Mouse (Mus musculus): Measurements from ENCODE around the gene Klhdc9. TPM values are rescaled to one million over a fixed set of nuclear protein-coding genes. Genes with fewer than 3 reads are reported as not detected.
"Not testable (repeated sequence)": the region's sequence is repeated elsewhere in the genome, so short reads cannot be mapped to it uniquely, and the experiment has no call there.

Klhdc9 gene
- polyA plus RNA-seq, 1 experiment from 2014 or later: 2.2 TPM

GRCm38 (mm10) chr1:171328839-171329432 is 31.7 kb downstream of the Klhdc9 start, which contains the start of gene Dedd:
Dedd (plus strand) TSS chr1:171329145.
- WGBS: under 1% methylated on average over 39 of the region's 48 CpGs

DNA sequence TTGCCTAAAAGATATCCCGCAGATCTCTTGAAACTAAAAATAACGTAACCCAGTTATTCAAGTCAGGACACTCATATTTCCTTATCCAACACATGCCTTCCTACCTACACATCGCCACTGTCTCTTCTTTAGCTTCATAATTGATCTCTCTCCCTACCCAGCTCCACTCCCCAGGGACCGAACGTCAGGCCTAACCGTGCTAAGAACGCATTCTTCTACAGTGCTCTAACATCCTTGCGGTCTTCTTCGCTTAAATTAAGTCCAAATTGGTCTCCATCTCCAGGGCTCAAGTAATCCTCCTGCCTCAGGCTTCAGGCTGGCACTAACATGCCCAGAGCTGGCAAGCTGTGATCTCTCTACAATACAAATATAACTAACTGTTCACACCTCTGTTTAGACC is 32.4 kb downstream of the Klhdc9 start:
- Histone ChIP-seq H3K4me2 (replicated peaks; ENCODE audit: low read depth, low read length) (peak overlapping the region; percentile 76), H3K4me1 (ENCODE audit: control insufficient read depth, insufficient read depth, low read length) (peaks cover 21% of the 10 kb centered on the region), H3K27me3 (ENCODE audit: control insufficient read depth, insufficient read depth, low read length) (no peaks in the 10 kb centered on the region), H3K4me3 (ENCODE audit: low read length) (peak overlapping the region; percentile 87), H3K36me3 (ENCODE audit: control insufficient read depth, insufficient read depth, low read length) (peaks cover 4% of the 10 kb centered on the region), H3K27ac (ENCODE audit: low read depth, low read length) (peak overlapping the region; percentile 99; the same call in 1 of the 2 replicates), H3K9ac (ENCODE audit: low read depth, low read length) (peak overlapping the region; percentile 93; the same call in 1 of the 2 replicates), H3K9me3 (ENCODE audit: control insufficient read depth, low read length) (no peaks in the 10 kb centered on the region)
- 30% methylated on average over 9 of the region's 9 CpGs for WGBS
- no peak for ATAC-seq (ENCODE audit: low FRiP score, low TSS enrichment)

More at GRCm38 (mm10) chr1:171328839-171329432, 31.7 kb downstream of the Klhdc9 start, which contains the start of gene Dedd:
- H3K36me3 ChIP-seq (ENCODE audit: control insufficient read depth, insufficient read depth, low read length): peaks cover 8% of the 10 kb centered on the region
- ATAC-seq (ENCODE audit: low FRiP score, low TSS enrichment): peak; percentile 92
- no peaks in the 10 kb centered on the region for H3K9me3 ChIP-seq (ENCODE audit: control insufficient read depth, low read length)
- peak within 1 kb of the TSS; percentile 76 for H3K4me2 ChIP-seq (replicated peaks; ENCODE audit: low read depth, low read length)
- peak within 1 kb of the TSS; percentile 93 for H3K9ac ChIP-seq (ENCODE audit: low read depth, low read length)
- H3K4me3 ChIP-seq (ENCODE audit: low read length): peak within 1 kb of the TSS; percentile 87
- H3K27me3 ChIP-seq (ENCODE audit: control insufficient read depth, insufficient read depth, low read length): no peaks in the 10 kb centered on the region
- peak within 1 kb of the TSS; percentile 99 for H3K27ac ChIP-seq (ENCODE audit: low read depth, low read length)
- peaks cover 21% of the 10 kb centered on the region for H3K4me1 ChIP-seq (ENCODE audit: control insufficient read depth, insufficient read depth, low read length)

GRCm38 (mm10) chr1:171326588-171326987 is 34.0 kb downstream of the Klhdc9 start:
- H3K4me1 ChIP-seq (ENCODE audit: control insufficient read depth, insufficient read depth, low read length): peaks cover 21% of the 10 kb centered on the region
- H3K9ac ChIP-seq (ENCODE audit: low read depth, low read length); H3K4me2 ChIP-seq (replicated peaks; ENCODE audit: low read depth, low read length); ATAC-seq (ENCODE audit: low FRiP score, low TSS enrichment); H3K4me3 ChIP-seq (ENCODE audit: low read length); H3K36me3 ChIP-seq (ENCODE audit: control insufficient read depth, insufficient read depth, low read length); H3K27me3 ChIP-seq (ENCODE audit: control insufficient read depth, insufficient read depth, low read length); H3K27ac ChIP-seq (ENCODE audit: low read depth, low read length); H3K9me3 ChIP-seq (ENCODE audit: control insufficient read depth, low read length): not testable (repeated sequence)
- 84% methylated on average over 4 of the region's 4 CpGs for WGBS

DNA sequence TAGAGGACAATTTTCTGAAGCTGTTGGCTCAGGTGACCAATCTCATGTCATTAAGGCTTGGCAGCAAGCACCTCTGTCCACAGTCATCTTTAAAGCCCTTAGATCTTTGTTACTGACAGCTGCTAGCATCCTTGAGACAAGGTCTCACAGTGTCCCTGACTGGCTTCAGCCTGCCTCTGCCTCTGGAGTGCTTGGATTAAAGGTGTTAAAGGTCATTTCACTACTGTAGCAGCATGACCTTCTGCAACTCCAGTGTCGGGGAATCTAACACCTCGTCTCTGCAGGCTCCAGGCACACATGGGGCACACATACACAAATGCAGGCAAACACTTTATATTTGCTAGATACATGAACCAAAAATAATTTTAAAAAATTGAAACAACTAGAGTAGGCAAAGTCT is 35.0 kb downstream of the Klhdc9 start:
- WGBS: 60% methylated on average over 2 of the region's 2 CpGs
- ATAC-seq (ENCODE audit: low FRiP score, low TSS enrichment): no peak
- peaks cover 13% of the 10 kb centered on the region for H3K4me1 ChIP-seq (ENCODE audit: control insufficient read depth, insufficient read depth, low read length)

DNA sequence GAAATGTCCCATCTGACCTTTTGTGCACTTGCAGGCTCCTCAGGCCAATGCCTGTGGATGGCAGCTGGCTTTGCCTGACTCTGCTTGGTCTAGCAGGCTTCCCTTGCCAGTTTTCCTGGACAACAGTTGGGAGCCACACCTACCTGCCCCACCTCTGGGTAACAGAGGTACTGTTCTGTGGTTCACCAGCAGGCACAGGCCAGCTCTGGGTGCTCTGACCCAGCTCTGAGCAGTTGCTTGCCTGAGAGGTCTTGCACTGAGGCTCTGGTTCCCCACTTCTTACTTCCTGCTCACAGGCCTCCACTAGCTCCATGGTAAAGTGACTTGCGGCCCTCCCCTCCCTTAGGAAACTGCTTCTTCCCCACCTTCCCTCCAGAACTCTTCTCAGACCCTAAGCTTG is 38.6 kb downstream of the Klhdc9 start:
- ATAC-seq (ENCODE audit: low FRiP score, low TSS enrichment): peak; percentile 18; the same call in 1 of the 2 replicates
- H3K27me3 ChIP-seq (ENCODE audit: control insufficient read depth, insufficient read depth, low read length): no peaks in the 10 kb centered on the region
- no peak overlapping the region for H3K9ac ChIP-seq (ENCODE audit: low read depth, low read length)
- H3K36me3 ChIP-seq (ENCODE audit: control insufficient read depth, insufficient read depth, low read length): no peaks in the 10 kb centered on the region
- no peaks in the 10 kb centered on the region for H3K9me3 ChIP-seq (ENCODE audit: control insufficient read depth, low read length)
- H3K4me3 ChIP-seq (ENCODE audit: low read length): no peak overlapping the region
- H3K4me1 ChIP-seq (ENCODE audit: control insufficient read depth, insufficient read depth, low read length): no peaks in the 10 kb centered on the region
- 65% methylated on average over 1 of the region's 1 CpGs for WGBS
- no peak overlapping the region for H3K4me2 ChIP-seq (replicated peaks; ENCODE audit: low read depth, low read length)
- H3K27ac ChIP-seq (ENCODE audit: low read depth, low read length): no peak overlapping the region

More for the DNA sequence above, 35.0 kb downstream of the Klhdc9 start:
- Histone ChIP-seq H3K27me3 (ENCODE audit: control insufficient read depth, insufficient read depth, low read length) (no peaks in the 10 kb centered on the region), H3K4me2 (replicated peaks; ENCODE audit: low read depth, low read length) (no peak overlapping the region), H3K9me3 (ENCODE audit: control insufficient read depth, low read length) (no peaks in the 10 kb centered on the region), H3K36me3 (ENCODE audit: control insufficient read depth, insufficient read depth, low read length) (no peaks in the 10 kb centered on the region), H3K4me3 (ENCODE audit: low read length) (no peak overlapping the region), H3K9ac (ENCODE audit: low read depth, low read length) (no peak overlapping the region), H3K27ac (ENCODE audit: low read depth, low read length) (no peak overlapping the region)

- H3K4me1 ChIP-seq (ENCODE audit: control insufficient read depth, insufficient read depth, low read length): no peaks in the 10 kb centered on the region
- H3K27me3 ChIP-seq (ENCODE audit: control insufficient read depth, insufficient read depth, low read length): no peaks in the 10 kb centered on the region
- H3K4me2 ChIP-seq (replicated peaks; ENCODE audit: low read depth, low read length): no peak overlapping the region
- no peak overlapping the region for H3K4me3 ChIP-seq (ENCODE audit: low read length)
- no peak for ATAC-seq (ENCODE audit: low FRiP score, low TSS enrichment)
- H3K9ac ChIP-seq (ENCODE audit: low read depth, low read length): no peak overlapping the region
- H3K27ac ChIP-seq (ENCODE audit: low read depth, low read length): no peak overlapping the region
- no peaks in the 10 kb centered on the region for H3K36me3 ChIP-seq (ENCODE audit: control insufficient read depth, insufficient read depth, low read length)
- no peaks in the 10 kb centered on the region for H3K9me3 ChIP-seq (ENCODE audit: control insufficient read depth, low read length)
Observed at GRCm38 (mm10) chr1:171321415-171321814, 39.2 kb downstream of the Klhdc9 start.

DNA sequence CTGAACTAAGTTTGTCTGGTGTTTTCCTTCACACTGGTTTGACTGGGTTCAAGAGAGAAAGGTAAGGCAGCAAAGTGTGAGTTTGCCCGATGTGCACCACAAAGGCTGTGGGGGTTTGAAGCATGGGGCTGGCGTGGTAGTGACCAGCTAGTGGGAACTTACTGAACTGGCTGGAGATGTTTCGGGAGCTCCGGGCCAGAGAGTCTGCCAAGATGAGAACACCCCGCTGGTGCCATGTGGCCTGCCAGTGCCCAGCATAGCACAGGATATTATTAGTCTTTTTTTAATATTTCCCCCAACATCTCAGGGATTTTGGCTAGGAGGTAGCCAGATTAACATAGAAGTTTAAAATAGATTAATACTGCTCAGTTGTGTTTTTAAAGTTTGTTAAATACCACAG is 40.4 kb downstream of the Klhdc9 start:
- Histone ChIP-seq H3K27me3 (ENCODE audit: control insufficient read depth, insufficient read depth, low read length) (no peaks in the 10 kb centered on the region), H3K9me3 (ENCODE audit: control insufficient read depth, low read length) (no peaks in the 10 kb centered on the region), H3K27ac (ENCODE audit: low read depth, low read length) (no peak overlapping the region), H3K9ac (ENCODE audit: low read depth, low read length) (peak overlapping the region; percentile 25; the same call in 1 of the 2 replicates), H3K4me2 (replicated peaks; ENCODE audit: low read depth, low read length) (peak overlapping the region; percentile 32), H3K4me3 (ENCODE audit: low read length) (peak overlapping the region; percentile 18), H3K36me3 (ENCODE audit: control insufficient read depth, insufficient read depth, low read length) (no peaks in the 10 kb centered on the region), H3K4me1 (ENCODE audit: control insufficient read depth, insufficient read depth, low read length) (no peaks in the 10 kb centered on the region)
- WGBS: 19% methylated on average over 5 of the region's 5 CpGs
- peak; percentile 29; the same call in 1 of the 2 replicates for ATAC-seq (ENCODE audit: low FRiP score, low TSS enrichment)

DNA sequence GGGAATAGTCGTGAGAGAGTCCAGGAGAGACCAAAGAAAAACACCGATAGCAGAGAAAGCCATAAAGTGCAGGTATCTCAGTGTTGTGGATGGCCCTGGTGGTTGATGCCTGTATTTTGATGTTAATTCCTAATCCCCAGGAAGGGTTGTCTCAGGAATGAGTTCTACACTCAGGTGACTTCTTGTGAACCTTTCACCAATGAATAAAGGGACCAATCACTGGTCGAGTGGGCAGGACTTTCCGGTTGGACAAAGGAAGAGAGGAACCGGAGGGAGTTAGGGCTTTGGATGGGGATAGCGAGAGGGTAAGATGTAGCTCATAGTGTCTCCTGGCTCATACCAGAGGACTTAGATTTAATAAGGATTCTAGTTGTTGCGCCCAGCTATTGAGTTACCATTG is 40.9 kb downstream of the Klhdc9 start:
- Histone ChIP-seq H3K36me3 (ENCODE audit: control insufficient read depth, insufficient read depth, low read length) (no peaks in the 10 kb centered on the region), H3K27ac (ENCODE audit: low read depth, low read length) (no peak overlapping the region), H3K4me3 (ENCODE audit: low read length) (peak overlapping the region; percentile 18), H3K9ac (ENCODE audit: low read depth, low read length) (peak overlapping the region; percentile 25; the same call in 1 of the 2 replicates), H3K4me2 (replicated peaks; ENCODE audit: low read depth, low read length) (peak overlapping the region; percentile 32), H3K9me3 (ENCODE audit: control insufficient read depth, low read length) (no peaks in the 10 kb centered on the region), H3K27me3 (ENCODE audit: control insufficient read depth, insufficient read depth, low read length) (no peaks in the 10 kb centered on the region), H3K4me1 (ENCODE audit: control insufficient read depth, insufficient read depth, low read length) (no peaks in the 10 kb centered on the region)
- 13% methylated on average over 7 of the region's 7 CpGs for WGBS
- 0 out of 2 replicates have a peak, but pooled peaks have one; percentile 34 for ATAC-seq (ENCODE audit: low FRiP score, low TSS enrichment)

DNA sequence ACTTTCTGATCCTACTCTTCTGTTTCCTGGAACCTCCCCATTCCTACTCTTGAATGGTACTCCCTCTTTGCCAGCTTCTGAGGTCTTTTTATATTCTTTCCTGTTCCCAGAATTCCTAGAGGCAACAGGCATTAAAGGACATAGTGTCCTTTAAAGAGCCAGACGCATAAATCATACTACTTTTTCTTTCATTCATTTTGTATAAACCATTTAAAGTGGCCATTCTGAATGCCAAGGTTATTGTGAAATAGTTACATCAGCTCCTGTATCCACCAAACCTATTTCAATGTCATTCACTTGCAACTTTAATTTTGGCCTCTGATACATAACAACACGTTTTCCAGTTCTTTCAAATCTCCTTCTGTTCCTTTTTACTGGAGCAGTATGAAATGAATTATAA is 51.3 kb downstream of the Klhdc9 start:
- H3K4me2 ChIP-seq (replicated peaks; ENCODE audit: low read depth, low read length): no peak overlapping the region
- H3K36me3 ChIP-seq (ENCODE audit: control insufficient read depth, insufficient read depth, low read length): no peaks in the 10 kb centered on the region
- 74% methylated on average over 2 of the region's 2 CpGs for WGBS
- H3K9ac ChIP-seq (ENCODE audit: low read depth, low read length): no peak overlapping the region
- H3K4me3 ChIP-seq (ENCODE audit: low read length): no peak overlapping the region
- no peak overlapping the region for H3K27ac ChIP-seq (ENCODE audit: low read depth, low read length)
- no peak for ATAC-seq (ENCODE audit: low FRiP score, low TSS enrichment)
- no peaks in the 10 kb centered on the region for H3K4me1 ChIP-seq (ENCODE audit: control insufficient read depth, insufficient read depth, low read length)
- H3K27me3 ChIP-seq (ENCODE audit: control insufficient read depth, insufficient read depth, low read length): no peaks in the 10 kb centered on the region
- H3K9me3 ChIP-seq (ENCODE audit: control insufficient read depth, low read length): no peaks in the 10 kb centered on the region

Measured in kidney, embryonic 14.5 days (tissue).